Mouse (Mus musculus) embryonic facial prominence, embryonic 14.5 days (tissue): ENCODE measurements at regions not wholly inside any gene's neighbourhood (a gene's known extent, or its start where the extent isn't known, plus 50 kb on each side); places are given as distances from the start of the nearest gene placed in this dataset.

Experiments
- ATAC-seq: fragments of 200-750 bp; cut with Nextera tagmentation; 2 replicates; pipeline ENCODE4 v1.8.0; 2017; ENCODE audit warnings: low read depth, moderate number of reproducible peaks, moderate TSS enrichment
- DNase-seq: peaks from one replicate; pipeline ENCODE4 v3.0.0-alpha.2; 2015; ENCODE audit warnings: low spot score
- H3K27ac ChIP-seq: fragments of 300-500 bp; sonication (generic); replicated peaks from 2 replicates; pipeline ENCODE4 v1.5.1; 2014; ENCODE audit warnings: low read depth, mild to moderate bottlenecking, low read length, moderate library complexity
- H3K27me3 ChIP-seq: fragments of 300-500 bp; sonication (generic); replicated peaks from 2 replicates; pipeline ENCODE4 v1.6.1; 2014; ENCODE audit warnings: low read length; ENCODE audit not compliant: control insufficient read depth, insufficient read depth
- H3K36me3 ChIP-seq: fragments of 300-500 bp; sonication (generic); 2 replicates; pipeline ENCODE4 v1.6.1; 2014; ENCODE audit warnings: low read length, mixed read lengths; ENCODE audit not compliant: control insufficient read depth, insufficient read depth
- H3K4me1 ChIP-seq: fragments of 300-500 bp; sonication (generic); 2 replicates; pipeline ENCODE4 v1.6.1; 2014; ENCODE audit warnings: antibody characterized with exemption, low read length; ENCODE audit not compliant: control insufficient read depth, insufficient read depth
- H3K4me2 ChIP-seq: fragments of 300-500 bp; sonication (generic); 2 replicates; pipeline ENCODE4 v1.6.1; 2014; ENCODE audit warnings: low read depth, mild to moderate bottlenecking, low read length, moderate library complexity, mixed read lengths
- H3K4me3 ChIP-seq: fragments of 300-500 bp; sonication (generic); 2 replicates; pipeline ENCODE4 v1.5.1; 2014; ENCODE audit warnings: low read depth, mild to moderate bottlenecking, low read length
- H3K9ac ChIP-seq: fragments of 300-500 bp; sonication (generic); 2 replicates; pipeline ENCODE4 v1.6.1; 2014; ENCODE audit warnings: low read depth, mild to moderate bottlenecking, low read length, moderate library complexity, mixed read lengths
- H3K9me3 ChIP-seq: fragments of 300-500 bp; sonication (generic); 2 replicates; pipeline ENCODE4 v1.6.1; 2016; ENCODE audit warnings: low read length; ENCODE audit not compliant: control insufficient read depth
- WGBS: fragments of 180-500 bp; shearing (Covaris S2); extraction: QIAGEN DNeasy Blood & Tissue Kit; methylation state at CpG from one replicate; pipeline ENCODE4 v1.1.7; 2014; 5-methylcytosine and 5-hydroxymethylcytosine counted together

GRCm38 (mm10) chr7:68593344-68594016 is 155.6 kb downstream of the Arrdc4 start:
- no peaks in the 10 kb centered on the region for H3K36me3 ChIP-seq
- no peak overlapping the region for H3K9ac ChIP-seq
- DNase-seq (peak; percentile 55), ATAC-seq (peak; percentile 79)
- H3K4me2 ChIP-seq = peak overlapping the region; percentile 19; the same call in 1 of the 2 replicates
- no peaks in the 10 kb centered on the region for H3K4me1 ChIP-seq
- no peaks in the 10 kb centered on the region for H3K27me3 ChIP-seq
- no peak overlapping the region for H3K4me3 ChIP-seq
- H3K27ac ChIP-seq = no peak overlapping the region
- 32% methylated on average over 15 of the region's 15 CpGs for WGBS
- H3K9me3 ChIP-seq = no peaks in the 10 kb centered on the region

GRCm38 (mm10) chr7:68582540-68583325 is 166.3 kb downstream of the Arrdc4 start:
- Histone ChIP-seq H3K27me3 (peaks cover 18% of the 10 kb centered on the region), H3K36me3 (no peaks in the 10 kb centered on the region), H3K9ac (no peak overlapping the region), H3K4me1 (no peaks in the 10 kb centered on the region), H3K4me3 (no peak overlapping the region), H3K27ac (no peak overlapping the region), H3K9me3 (no peaks in the 10 kb centered on the region), H3K4me2 (no peak overlapping the region)
- DNase-seq (no peak), ATAC-seq (no peak)
- WGBS = 77% methylated on average over 13 of the region's 13 CpGs

- WGBS = 45% methylated on average over 4 of the region's 4 CpGs
Measured at GRCm38 (mm10) chr7:68580650-68581049, 168.4 kb downstream of the Arrdc4 start.

GRCm38 (mm10) chr7:68579666-68580065 is 169.4 kb downstream of the Arrdc4 start:
- Histone ChIP-seq H3K9me3 (no peaks in the 10 kb centered on the region), H3K9ac (0 out of 2 replicates have a peak overlapping the region, but pooled peaks have one; percentile 3), H3K27ac (no peak overlapping the region), H3K4me3 (peak overlapping the region; percentile 29), H3K4me2 (peak overlapping the region; percentile 55), H3K36me3 (no peaks in the 10 kb centered on the region), H3K4me1 (no peaks in the 10 kb centered on the region), H3K27me3 (peaks cover 18% of the 10 kb centered on the region)
- peak; percentile 67; the same call in 1 of the 2 replicates for ATAC-seq
- WGBS = 6% methylated on average over 10 of the region's 10 CpGs
- DNase-seq = peak; percentile 90

More at GRCm38 (mm10) chr7:68580650-68581049, 168.4 kb downstream of the Arrdc4 start:
- H3K27ac ChIP-seq = no peak overlapping the region
- no peak for ATAC-seq
- H3K4me3 ChIP-seq = no peak overlapping the region
- H3K4me2 ChIP-seq = no peak overlapping the region
- H3K4me1 ChIP-seq = no peaks in the 10 kb centered on the region
- no peak overlapping the region for H3K9ac ChIP-seq
- peak; percentile 23 for DNase-seq
- H3K9me3 ChIP-seq = no peaks in the 10 kb centered on the region
- H3K36me3 ChIP-seq = no peaks in the 10 kb centered on the region
- peaks cover 18% of the 10 kb centered on the region for H3K27me3 ChIP-seq

GRCm38 (mm10) chr7:68579216-68579615 is 169.8 kb downstream of the Arrdc4 start:
- Histone ChIP-seq H3K4me2 (peak overlapping the region; percentile 55), H3K27me3 (peaks cover 18% of the 10 kb centered on the region), H3K9ac (0 out of 2 replicates have a peak overlapping the region, but pooled peaks have one; percentile 3), H3K4me1 (no peaks in the 10 kb centered on the region), H3K27ac (no peak overlapping the region), H3K9me3 (no peaks in the 10 kb centered on the region), H3K36me3 (no peaks in the 10 kb centered on the region), H3K4me3 (no peak overlapping the region)
- WGBS = 33% methylated on average over 8 of the region's 8 CpGs
- no peak for DNase-seq
- ATAC-seq = no peak

GRCm38 (mm10) chr7:68571315-68571714 is 177.7 kb downstream of the Arrdc4 start:
- Histone ChIP-seq H3K4me1 (no peaks in the 10 kb centered on the region), H3K4me2 (no peak overlapping the region), H3K36me3 (no peaks in the 10 kb centered on the region), H3K4me3 (no peak overlapping the region), H3K9me3 (no peaks in the 10 kb centered on the region), H3K27ac (no peak overlapping the region), H3K27me3 (no peaks in the 10 kb centered on the region), H3K9ac (no peak overlapping the region)
- WGBS = 46% methylated on average over 4 of the region's 4 CpGs
- DNase-seq (no peak), ATAC-seq (no peak)

- H3K9ac ChIP-seq = no peak overlapping the region
- H3K36me3 ChIP-seq = no peaks in the 10 kb centered on the region
- no peak overlapping the region for H3K4me3 ChIP-seq
- H3K27me3 ChIP-seq = no peaks in the 10 kb centered on the region
- DNase-seq = no peak
- no peak overlapping the region for H3K4me2 ChIP-seq
- H3K27ac ChIP-seq = no peak overlapping the region
- WGBS = 81% methylated on average over 9 of the region's 9 CpGs
- no peak for ATAC-seq
- H3K4me1 ChIP-seq = no peaks in the 10 kb centered on the region
- H3K9me3 ChIP-seq = no peaks in the 10 kb centered on the region
Measured at GRCm38 (mm10) chr7:68568127-68568510, 180.9 kb downstream of the Arrdc4 start.

GRCm38 (mm10) chr7:68567452-68568126 is 181.5 kb downstream of the Arrdc4 start:
- DNase-seq (no peak), ATAC-seq (no peak)
- Histone ChIP-seq H3K9me3 (no peaks in the 10 kb centered on the region), H3K4me2 (no peak overlapping the region), H3K27me3 (no peaks in the 10 kb centered on the region), H3K4me3 (no peak overlapping the region), H3K4me1 (no peaks in the 10 kb centered on the region), H3K36me3 (no peaks in the 10 kb centered on the region), H3K9ac (no peak overlapping the region), H3K27ac (no peak overlapping the region)
- 74% methylated on average over 3 of the region's 3 CpGs for WGBS
